Mouse (Mus musculus) bone marrow, adult 2 months (tissue): ENCODE measurements at regions not wholly inside any gene's neighbourhood (a gene's known extent, or its start where the extent isn't known, plus 50 kb on each side); places are given as distances from the start of the nearest gene placed in this dataset.

Experiments used
- CTCF ChIP-seq: fragments of 200-500 bp; IDR thresholded peaks from 2 replicates; pipeline ENCODE4 v1.5.1; 2011; ENCODE audit warnings: low read length, control low read depth; ENCODE audit not compliant: control insufficient read depth, insufficient read depth
- POLR2A ChIP-seq: fragments of 200-500 bp; IDR thresholded peaks from 2 replicates; pipeline ENCODE4 v1.6.1; 2011; ENCODE audit warnings: low read depth, mild to moderate bottlenecking, control low read depth, low read length, borderline replicate concordance; ENCODE audit not compliant: control insufficient read depth

DNA sequence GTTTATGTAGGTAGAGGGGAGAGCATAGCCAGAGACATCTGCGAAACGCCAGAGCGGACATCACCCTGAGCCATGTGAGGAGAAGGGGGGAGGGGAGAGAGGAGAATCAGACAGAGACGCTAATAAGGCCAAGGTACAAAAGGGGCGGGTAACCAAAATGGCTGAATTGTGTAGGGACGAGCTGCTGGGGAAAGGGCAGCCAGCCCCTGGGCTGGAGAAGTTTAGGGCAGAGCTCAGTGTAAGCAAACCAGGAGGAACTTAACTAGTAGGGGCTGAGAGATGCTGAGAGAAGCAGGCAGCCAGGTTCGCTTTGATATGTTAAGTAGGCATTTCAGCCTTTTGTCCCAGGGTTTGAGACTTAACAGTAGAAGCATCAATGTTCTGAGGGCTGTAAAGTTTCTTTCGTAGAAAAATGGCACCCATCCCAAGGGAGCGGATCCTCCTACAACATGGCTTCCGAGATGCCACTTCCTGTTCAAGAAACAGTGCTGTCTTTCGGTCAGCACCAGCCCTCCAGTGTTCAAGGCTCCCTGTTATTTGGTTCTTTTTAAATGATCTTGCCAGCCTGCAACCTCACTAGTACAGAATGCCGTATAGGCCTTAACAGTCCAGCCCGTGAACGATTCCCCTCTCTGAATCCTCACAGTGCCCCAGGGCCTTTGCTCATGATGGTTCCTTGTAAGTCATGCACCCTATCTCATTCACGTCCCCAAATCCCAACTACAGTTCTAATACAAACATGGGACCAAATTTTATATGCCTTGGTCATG lies 55.4 kb upstream of the Mboat1 start:
- TF ChIP-seq CTCF (no peak), POLR2A (no peak)
